Mouse (Mus musculus): ENCODE results near the gene Lrrk1.

Lrrk1 gene

GRCm38 (mm10) chr7:66182075-66182715 lies 206.0 kb downstream of the Lrrk1 start:
- no peak for DNase-seq

- no peak for DNase-seq
These were observed 207.3 kb downstream of the Lrrk1 start for GRCm38 (mm10) chr7:66180711-66181365.

GRCm38 (mm10) chr7:66180260-66180659 lies 207.9 kb downstream of the Lrrk1 start:
- DNase-seq = no peak

- no peak for DNase-seq
These were observed 208.4 kb downstream of the Lrrk1 start for GRCm38 (mm10) chr7:66179711-66180110.

- DNase-seq = peak; percentile 37 to 54
These were observed 209.0 kb downstream of the Lrrk1 start for GRCm38 (mm10) chr7:66179120-66179581.

GRCm38 (mm10) chr7:66178101-66178500 lies 210.0 kb downstream of the Lrrk1 start:
- DNase-seq = no peak

GRCm38 (mm10) chr7:66176929-66177328 lies 211.2 kb downstream of the Lrrk1 start:
- no peak for DNase-seq
